Mouse (Mus musculus) kidney, adult 18-20 months (tissue): ENCODE measurements around the gene Tbcb.
A peak's percentile ranks its signal among the peaks of the same experiment; 100 is the strongest.
"Not testable (repeated sequence)": the region's sequence is repeated elsewhere in the genome, so short reads cannot be mapped to it uniquely, and the experiment has no call there.

ENCODE experiments used
- DNase-seq: peaks from one replicate; pipeline ENCODE4 v3.0.0; 2021

Tbcb gene

GRCm38 (mm10) chr7:30221433-30221832 is 10.6 kb downstream of the Tbcb start:
- no peak for DNase-seq

DNA sequence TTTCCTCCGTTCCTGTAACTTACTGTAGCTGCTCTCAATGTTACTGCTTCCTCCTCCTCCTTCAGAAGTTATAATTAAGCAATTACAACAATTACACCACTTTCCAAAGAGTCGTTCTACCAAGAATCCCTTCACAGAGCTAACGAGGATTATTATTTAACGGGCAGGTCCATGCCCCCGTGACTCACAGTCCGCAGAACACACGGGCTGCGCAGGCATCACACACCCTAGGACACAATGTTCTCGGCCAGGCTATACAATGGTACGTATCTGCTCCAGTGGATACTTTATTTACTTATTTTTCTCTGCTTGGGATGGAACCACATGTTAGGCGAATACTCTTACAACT is 12.1 kb downstream of the Tbcb start:
- DNase-seq: peak; percentile 60

- DNase-seq: peak; percentile 67
These were observed 12.6 kb downstream of the Tbcb start for GRCm38 (mm10) chr7:30219293-30220007.

- no peak for DNase-seq
These were observed 14.8 kb downstream of the Tbcb start for GRCm38 (mm10) chr7:30217277-30217676.

- peak; percentile 76 for DNase-seq
These were observed 15.3 kb downstream of the Tbcb start for GRCm38 (mm10) chr7:30216723-30217151.

DNA sequence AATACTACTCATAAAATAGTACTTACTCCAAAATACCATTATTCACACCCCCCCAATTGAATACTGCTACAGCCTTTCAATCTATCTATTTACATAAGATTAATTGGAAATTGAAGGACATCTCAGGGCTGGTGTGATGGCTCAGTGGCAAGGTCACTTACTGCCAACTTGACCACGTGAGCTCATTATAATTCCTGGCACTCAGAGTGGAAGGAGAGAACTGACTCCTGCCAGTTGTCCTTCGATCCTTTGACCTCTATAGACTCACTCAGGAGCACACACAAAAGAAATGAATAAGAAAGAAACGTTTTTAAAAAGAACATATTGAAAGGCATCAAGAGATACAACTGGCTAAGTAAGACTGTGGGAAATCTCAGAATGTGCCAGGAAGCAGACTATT is 16.2 kb downstream of the Tbcb start:
- peak; percentile 29 for DNase-seq

DNA sequence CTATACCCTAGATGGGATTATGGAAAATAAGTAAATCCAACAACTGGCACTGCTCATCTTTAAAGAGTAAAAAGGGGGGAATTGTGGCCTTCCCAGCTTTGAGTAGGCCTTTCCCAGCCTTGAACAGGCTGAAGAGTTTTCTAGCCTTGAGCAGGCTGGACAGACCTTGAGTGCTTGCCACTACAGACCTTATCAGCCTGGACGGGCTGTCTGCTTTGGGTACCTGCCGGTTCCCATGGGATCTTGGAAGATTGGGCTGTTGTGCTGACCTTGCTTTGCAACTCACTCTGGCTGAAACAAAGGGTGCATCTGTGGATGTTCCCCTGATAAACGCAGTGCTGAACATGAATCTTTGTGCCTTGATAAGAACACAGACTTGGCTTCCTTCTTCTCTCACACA is 18.2 kb downstream of the Tbcb start:
- DNase-seq: no peak

DNA sequence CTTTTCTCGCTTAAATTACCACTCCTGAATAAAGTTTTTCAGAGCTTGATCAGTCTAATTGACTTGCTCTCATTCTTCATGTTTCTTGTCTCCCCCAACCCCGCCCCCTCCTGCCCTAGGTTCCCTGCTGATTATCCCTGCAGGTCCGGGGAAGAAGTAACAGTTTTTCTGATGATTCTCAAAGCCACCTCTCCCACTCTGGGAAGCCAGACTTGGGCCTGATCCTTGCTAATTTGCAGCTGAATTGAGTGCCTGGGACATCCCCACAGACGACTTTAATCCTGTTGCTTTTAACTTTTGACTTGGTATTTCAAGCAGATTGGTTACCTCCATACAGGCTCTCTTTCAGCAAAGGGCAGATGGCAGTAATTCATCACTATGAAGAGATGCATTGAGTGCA is 21.0 kb downstream of the Tbcb start:
- no peak for DNase-seq

- DNase-seq: not testable (repeated sequence)
These were observed 25.7 kb downstream of the Tbcb start for GRCm38 (mm10) chr7:30206364-30206763.

- DNase-seq: peak; percentile 69
These were observed 26.7 kb downstream of the Tbcb start for GRCm38 (mm10) chr7:30205383-30205782.

DNA sequence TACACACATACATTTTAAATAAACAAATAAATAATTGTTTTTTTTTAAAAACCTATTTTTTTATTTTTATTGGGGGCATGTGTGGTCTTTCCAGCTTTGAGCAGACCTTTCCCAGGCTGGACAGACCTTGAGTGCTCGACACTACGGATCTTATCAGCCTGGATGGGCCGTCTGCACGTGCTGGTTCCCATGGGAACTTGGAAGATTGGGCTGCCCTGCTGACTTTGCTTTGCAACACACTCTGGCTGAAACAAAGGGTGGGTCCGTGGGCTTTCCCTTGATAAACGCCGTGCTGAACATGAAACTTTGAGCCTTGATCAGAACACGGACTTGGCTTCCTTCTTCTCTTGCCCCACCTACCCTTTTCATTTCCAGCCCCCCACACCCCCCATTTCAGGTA is 27.7 kb downstream of the Tbcb start:
- no peak for DNase-seq

DNA sequence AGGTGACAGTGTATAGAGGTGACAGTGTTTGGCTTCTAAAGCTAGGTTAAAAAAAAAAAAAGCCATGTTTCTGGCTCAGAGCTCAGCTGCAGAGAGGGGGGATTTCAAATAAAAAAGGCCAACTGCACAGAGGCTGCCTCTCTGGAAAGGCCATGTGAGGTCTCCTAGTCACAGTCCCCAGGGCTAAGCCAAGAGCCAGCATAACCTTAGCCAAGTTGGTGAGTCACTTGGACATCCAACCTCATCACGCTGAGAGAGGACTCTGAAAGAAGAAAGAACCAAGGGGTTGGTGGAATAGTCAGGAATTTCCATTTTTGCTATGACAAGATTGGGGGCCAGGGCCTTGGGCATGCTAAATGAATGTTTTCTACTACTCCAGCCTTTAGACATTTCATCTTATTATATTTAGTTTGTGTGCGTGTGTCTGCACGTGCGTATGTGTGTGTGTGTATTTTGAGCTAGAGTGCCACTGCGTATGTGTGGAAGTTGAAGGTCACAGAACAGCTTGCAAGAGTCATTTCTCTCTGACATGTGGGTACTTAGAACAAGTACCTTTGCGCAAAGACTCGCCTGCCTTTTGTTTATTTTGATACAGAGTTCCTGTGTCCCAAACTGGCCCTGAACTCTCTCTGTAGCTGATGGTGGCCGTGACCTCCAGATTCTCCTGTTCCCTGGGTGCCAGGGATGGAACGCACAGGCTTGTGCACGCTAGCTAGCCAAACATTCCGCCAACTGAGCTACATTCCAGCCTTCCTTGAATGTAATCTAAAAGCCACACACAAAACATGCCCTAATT is 29.0 kb downstream of the Tbcb start:
- no peak for DNase-seq

GRCm38 (mm10) chr7:30200661-30201060 is 31.4 kb downstream of the Tbcb start:
- not testable (repeated sequence) for DNase-seq

GRCm38 (mm10) chr7:30200200-30200599 is 31.9 kb downstream of the Tbcb start:
- DNase-seq: no peak

GRCm38 (mm10) chr7:30199498-30200139 is 32.5 kb downstream of the Tbcb start:
- DNase-seq: no peak

GRCm38 (mm10) chr7:30198481-30198971 is 33.5 kb downstream of the Tbcb start, which contains the start of gene Capns1:
Capns1 (minus strand) TSS chr7:30198811.
- DNase-seq: peak; percentile 52

GRCm38 (mm10) chr7:30197592-30198129 is 34.4 kb downstream of the Tbcb start:
- DNase-seq: no peak

- no peak for DNase-seq
These were observed 35.9 kb downstream of the Tbcb start for GRCm38 (mm10) chr7:30196171-30196570.

GRCm38 (mm10) chr7:30195461-30195860 is 36.6 kb downstream of the Tbcb start:
- DNase-seq: no peak

GRCm38 (mm10) chr7:30194884-30195283 is 37.2 kb downstream of the Tbcb start:
- DNase-seq: peak; percentile 92

DNA sequence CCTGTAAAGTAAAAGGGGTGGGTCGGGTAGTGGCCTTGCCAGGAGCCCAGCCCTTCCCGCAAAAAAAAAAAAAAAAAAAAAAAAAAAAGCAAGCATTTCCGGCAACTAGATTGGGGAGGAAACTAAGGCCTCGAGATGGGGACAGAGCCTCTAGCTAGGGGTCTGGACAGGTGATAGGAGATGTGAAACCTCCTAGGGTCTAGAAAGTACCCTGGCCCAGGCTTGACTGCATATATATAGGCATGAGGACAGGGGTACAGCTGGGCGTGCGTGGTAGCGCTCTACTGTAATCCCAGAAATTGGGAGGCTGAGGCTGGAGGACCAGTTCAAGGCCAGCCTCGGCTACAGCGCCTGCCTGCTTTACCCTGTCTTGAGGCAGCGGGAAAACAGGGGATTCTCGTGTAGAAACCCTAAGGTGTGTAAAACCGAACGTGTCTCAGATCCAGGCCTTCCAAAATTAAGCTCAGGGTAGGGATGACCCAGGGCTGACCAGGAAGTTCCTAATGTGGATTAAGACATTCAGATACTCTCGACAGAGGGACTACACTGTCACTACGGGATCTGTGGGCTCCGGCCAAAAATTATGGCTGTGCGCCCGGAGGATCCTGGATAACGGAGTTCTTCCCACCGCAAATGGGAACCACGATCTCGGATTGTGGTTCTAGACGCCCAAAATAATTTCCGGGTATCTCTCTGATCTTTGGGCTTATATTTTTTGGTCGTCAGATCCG is 37.8 kb downstream of the Tbcb start:
- peak; percentile 53 for DNase-seq

GRCm38 (mm10) chr7:30193581-30194100 is 38.4 kb downstream of the Tbcb start:
- peak; percentile 89 for DNase-seq
